Mouse (Mus musculus): ENCODE results near the gene Nup205.

Gene Nup205

DNA sequence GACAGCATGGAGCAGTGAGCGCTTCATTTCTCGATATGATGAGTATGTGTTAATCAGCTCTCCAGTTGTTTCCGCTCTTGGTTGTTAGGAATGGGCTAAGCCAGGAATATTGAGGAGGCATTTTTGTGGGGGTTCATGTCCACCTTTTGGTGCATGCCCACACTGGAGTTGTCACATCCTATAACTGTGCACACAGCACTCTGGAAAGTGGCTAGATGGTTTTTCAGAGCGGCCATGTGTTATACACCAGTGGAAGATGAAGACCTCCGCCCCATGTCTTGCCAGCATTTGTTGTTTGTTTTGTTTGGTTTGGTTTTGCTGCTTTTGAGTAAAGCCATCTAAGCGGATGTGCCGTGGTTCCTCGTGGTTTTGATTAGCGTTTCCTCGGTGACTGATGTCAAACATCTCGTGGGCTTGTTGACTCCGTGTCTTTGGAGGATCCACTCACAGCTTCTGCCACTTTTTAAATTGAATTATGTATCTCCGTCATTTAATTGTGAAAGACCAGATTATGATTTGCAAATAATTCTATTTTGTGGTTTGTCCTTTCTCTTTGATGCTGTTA lies 80.5 kb downstream of the Nup205 start:
- Histone ChIP-seq H3K27me3 (ENCODE audit: control insufficient read depth, insufficient read depth, low read length, poor library complexity, severe bottlenecking) (no peaks in the 10 kb centered on the region), H3K36me3 (ENCODE audit: control insufficient read depth, insufficient read depth, low read length, poor library complexity, severe bottlenecking) (peaks cover 10% of the 10 kb centered on the region)
- no peak for DNase-seq (ENCODE audit: low read depth, low spot score)

- DNase-seq (ENCODE audit: low read depth, low spot score): no peak
Measured at GRCm38 (mm10) chr6:35258922-35259321, 81.7 kb downstream of the Nup205 start.

DNA sequence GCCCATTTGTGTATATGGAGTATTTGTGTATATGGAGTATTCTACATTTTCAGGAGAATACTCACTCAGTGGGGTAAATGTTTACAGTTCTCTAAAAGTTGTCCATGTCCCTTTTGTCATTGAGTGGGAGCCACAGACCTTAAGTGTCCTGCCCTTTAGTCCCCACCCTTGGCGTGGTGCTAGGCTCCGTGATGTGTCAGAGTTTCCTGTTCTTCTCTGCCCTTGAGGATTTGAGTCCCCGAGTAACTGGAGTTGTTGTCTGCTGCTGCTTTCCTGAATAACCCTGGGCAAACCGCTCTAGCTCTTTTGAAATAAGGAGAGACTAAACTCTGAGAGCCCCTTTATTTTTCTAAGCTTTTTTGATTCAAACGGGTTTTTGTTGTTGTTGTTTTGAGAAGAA lies 82.3 kb downstream of the Nup205 start:
- no peak for DNase-seq (ENCODE audit: low read depth, low spot score)
- Histone ChIP-seq H3K36me3 (ENCODE audit: control insufficient read depth, insufficient read depth, low read length, poor library complexity, severe bottlenecking) (peaks cover 14% of the 10 kb centered on the region), H3K27me3 (ENCODE audit: control insufficient read depth, insufficient read depth, low read length, poor library complexity, severe bottlenecking) (no peaks in the 10 kb centered on the region)

More at GRCm38 (mm10) chr6:35258922-35259321, 81.7 kb downstream of the Nup205 start:
- Histone ChIP-seq H3K27me3 (ENCODE audit: control insufficient read depth, insufficient read depth, low read length, poor library complexity, severe bottlenecking) (no peaks in the 10 kb centered on the region), H3K36me3 (ENCODE audit: control insufficient read depth, insufficient read depth, low read length, poor library complexity, severe bottlenecking) (peaks cover 14% of the 10 kb centered on the region)

GRCm38 (mm10) chr6:35260531-35260930 lies 83.3 kb downstream of the Nup205 start:
- peaks cover 14% of the 10 kb centered on the region for H3K36me3 ChIP-seq (ENCODE audit: control insufficient read depth, insufficient read depth, low read length, poor library complexity, severe bottlenecking)
- no peaks in the 10 kb centered on the region for H3K27me3 ChIP-seq (ENCODE audit: control insufficient read depth, insufficient read depth, low read length, poor library complexity, severe bottlenecking)
- DNase-seq (ENCODE audit: low read depth, low spot score): no peak

GRCm38 (mm10) chr6:35265580-35266278 lies 88.5 kb downstream of the Nup205 start:
- Histone ChIP-seq H3K27me3 (ENCODE audit: control insufficient read depth, insufficient read depth, low read length, poor library complexity, severe bottlenecking) (no peaks in the 10 kb centered on the region), H3K36me3 (ENCODE audit: control insufficient read depth, insufficient read depth, low read length, poor library complexity, severe bottlenecking) (peaks cover 12% of the 10 kb centered on the region)
- no peak for DNase-seq (ENCODE audit: low read depth, low spot score)

- Histone ChIP-seq H3K36me3 (ENCODE audit: control insufficient read depth, insufficient read depth, low read length, poor library complexity, severe bottlenecking) (no peaks in the 10 kb centered on the region), H3K27me3 (ENCODE audit: control insufficient read depth, insufficient read depth, low read length, poor library complexity, severe bottlenecking) (no peaks in the 10 kb centered on the region)
- no peak for DNase-seq (ENCODE audit: low read depth, low spot score)
Measured at GRCm38 (mm10) chr6:35268711-35269110, 91.5 kb downstream of the Nup205 start.

DNA sequence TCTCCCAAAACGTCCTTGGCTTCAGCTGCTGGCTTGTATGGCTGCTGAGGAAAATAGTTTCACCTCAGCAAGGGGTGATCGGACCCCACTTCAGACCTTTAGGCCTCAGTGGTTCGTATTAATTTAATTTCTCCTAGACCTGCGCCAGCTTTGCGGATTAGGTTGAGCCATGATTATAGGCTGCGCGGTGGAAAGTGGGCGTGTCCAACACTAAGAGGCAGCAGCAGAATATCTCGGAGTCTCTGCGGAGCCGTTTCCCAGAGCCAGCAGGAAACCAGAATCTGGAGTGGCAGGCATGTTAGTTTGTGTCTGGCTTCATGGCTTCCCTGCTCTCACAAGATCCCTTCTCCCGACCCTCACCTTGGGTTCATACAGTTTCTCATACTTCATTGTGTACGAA lies 92.4 kb downstream of the Nup205 start:
- Histone ChIP-seq H3K27me3 (ENCODE audit: control insufficient read depth, insufficient read depth, low read length, poor library complexity, severe bottlenecking) (no peaks in the 10 kb centered on the region), H3K36me3 (ENCODE audit: control insufficient read depth, insufficient read depth, low read length, poor library complexity, severe bottlenecking) (no peaks in the 10 kb centered on the region)
- DNase-seq (ENCODE audit: low read depth, low spot score): no peak

DNA sequence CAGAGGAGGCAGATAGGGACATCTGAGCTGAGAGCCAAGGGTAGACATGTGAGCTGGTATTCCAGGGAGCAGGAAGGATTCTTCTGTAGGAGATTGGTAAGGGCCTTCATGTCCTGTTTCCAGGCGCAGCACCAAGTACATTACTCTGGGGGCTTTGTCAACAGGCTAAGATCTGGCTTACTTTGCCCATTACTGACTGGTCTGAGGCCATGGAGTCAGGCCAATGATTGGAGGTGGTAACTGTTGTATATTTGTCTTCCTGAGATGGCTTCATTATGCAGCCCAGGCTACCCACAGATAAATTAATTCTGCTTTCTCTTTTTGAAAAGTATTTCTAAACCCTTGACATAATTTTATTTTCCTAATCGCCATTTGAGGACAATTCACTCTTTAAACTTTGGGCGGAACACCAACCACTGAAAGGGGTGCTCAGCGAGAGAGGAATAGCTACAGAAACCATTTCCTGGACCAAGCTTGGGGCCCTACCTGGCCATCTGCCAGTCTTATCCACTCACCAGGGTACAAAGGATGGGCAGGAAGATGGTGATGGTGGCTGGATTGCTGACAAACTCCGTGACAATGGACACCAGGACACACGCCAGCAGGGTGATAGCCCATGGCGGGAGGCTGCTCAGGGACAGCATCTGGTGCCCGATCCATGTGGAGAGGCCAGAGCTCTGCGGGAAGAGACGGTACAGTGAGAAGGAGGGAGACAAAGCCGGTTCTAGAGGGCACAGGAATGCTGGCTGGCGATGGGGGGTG lies 94.1 kb downstream of the Nup205 start:
- H3K27me3 ChIP-seq (ENCODE audit: control insufficient read depth, insufficient read depth, low read length, poor library complexity, severe bottlenecking): no peaks in the 10 kb centered on the region
- no peak for DNase-seq (ENCODE audit: low read depth, low spot score)

DNA sequence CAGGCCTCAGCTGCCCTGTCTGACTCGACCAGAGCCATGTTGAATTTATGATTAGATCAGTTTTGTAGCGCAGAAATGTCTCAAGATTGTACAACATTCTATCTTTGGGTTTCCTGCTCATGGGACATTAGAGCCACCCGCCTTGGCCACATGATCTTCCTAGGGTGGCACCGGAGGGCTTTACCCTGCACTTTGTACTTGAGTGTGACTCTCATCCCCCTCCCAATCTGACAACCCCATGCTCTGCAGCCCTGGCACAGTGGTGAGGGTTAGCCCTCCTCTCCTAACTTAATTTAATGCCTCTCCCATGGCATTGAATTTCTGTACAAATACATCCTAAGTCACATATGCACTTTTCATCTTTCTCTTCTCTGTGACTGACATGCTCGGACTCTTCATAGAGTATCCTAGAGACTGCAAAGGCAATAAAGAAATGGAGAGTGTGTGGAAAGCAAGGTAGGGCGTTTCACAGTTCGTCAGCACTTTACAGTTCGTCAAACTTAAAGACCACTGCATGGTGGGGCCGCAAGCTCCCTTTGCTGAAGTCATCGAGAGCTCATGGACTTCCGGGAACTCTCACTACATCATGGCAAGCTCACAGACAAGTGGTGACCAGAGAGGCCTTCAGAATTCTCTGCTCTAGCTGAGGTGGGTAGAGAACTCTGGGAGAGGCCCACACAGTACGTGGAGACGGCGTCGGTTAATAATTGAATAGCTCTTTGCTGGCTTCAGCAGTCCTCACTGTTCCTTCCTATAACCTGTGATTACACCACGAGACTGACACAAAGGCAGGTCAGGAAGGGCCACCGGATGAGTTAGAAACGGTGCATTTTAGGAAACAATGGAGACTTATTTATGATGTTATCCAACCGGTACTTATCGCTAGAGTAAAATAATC lies 94.9 kb downstream of the Nup205 start:
- no peaks in the 10 kb centered on the region for H3K36me3 ChIP-seq (ENCODE audit: control insufficient read depth, insufficient read depth, low read length, poor library complexity, severe bottlenecking)
- no peak for DNase-seq (ENCODE audit: low read depth, low spot score)
- H3K27me3 ChIP-seq (ENCODE audit: control insufficient read depth, insufficient read depth, low read length, poor library complexity, severe bottlenecking): no peaks in the 10 kb centered on the region

More for the DNA sequence above, 94.1 kb downstream of the Nup205 start:
- no peaks in the 10 kb centered on the region for H3K36me3 ChIP-seq (ENCODE audit: control insufficient read depth, insufficient read depth, low read length, poor library complexity, severe bottlenecking)

DNA sequence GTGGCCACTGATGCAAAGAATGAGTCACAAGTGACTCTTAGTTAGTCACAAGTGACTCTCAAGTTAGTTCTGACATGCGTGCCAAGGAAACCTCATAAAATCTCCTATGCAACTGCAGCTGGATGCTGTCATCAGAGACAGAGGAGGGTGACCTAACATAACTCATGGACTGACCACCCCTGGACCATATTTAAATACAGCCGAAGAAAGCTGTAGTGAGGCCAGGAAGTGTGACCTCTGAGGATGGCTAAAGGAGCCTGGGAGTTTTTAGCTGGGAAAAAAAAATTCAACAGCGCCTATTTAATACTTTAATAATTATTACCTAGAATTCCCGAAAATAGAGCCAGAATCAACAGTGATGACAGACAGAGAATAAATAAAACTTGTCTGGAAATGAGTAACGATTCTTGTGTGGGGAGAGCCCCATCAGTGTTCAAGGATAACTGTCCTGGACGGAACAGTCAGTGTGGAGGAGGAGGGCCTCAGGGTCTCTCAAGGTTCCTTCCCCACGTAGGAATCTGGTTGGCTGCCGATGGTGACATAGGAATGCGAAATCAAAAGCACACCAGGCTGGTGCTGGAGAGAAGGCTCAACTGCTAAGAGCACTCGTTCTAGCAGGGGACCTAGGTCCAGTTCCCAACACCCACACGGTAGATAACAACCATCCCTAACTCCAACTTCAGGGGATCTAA lies 96.3 kb downstream of the Nup205 start:
- H3K27me3 ChIP-seq (ENCODE audit: control insufficient read depth, insufficient read depth, low read length, poor library complexity, severe bottlenecking): no peaks in the 10 kb centered on the region
- DNase-seq (ENCODE audit: low read depth, low spot score): no peak

DNA sequence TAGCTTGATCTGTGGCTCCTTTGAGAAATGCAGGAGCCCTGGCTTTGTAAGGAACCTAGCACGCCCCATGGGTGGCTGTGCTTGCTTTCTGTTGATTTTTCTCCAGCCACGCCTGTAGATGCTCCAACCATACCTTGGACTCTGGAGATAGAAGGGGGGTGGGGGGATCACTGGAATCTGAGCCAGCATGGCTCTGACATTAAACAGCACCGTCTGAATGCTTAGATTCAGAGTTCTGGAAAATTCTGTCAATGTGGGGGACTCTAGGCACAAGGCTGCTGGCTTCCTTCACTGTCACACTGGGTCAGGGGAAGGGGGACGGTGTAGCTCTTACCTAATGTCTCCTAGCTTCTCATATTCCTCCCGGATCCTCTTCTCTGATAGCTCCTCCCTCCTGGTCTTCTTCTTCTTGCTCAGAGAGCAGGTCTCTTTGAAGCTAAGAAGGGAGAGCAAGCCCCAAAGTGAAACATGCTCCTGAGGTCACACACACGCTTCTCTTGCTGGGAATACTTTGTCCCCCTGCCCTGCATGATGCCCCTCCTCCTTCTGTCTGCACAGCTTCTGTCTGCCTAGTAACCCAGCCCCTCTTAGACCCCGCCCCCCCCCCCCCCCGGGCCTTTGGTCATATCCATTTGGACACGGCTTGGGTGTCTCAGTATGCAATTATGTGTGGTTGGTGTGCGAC lies 100.8 kb downstream of the Nup205 start:
- DNase-seq (ENCODE audit: low read depth, low spot score): no peak
- no peaks in the 10 kb centered on the region for H3K36me3 ChIP-seq (ENCODE audit: control insufficient read depth, insufficient read depth, low read length, poor library complexity, severe bottlenecking)
- no peaks in the 10 kb centered on the region for H3K27me3 ChIP-seq (ENCODE audit: control insufficient read depth, insufficient read depth, low read length, poor library complexity, severe bottlenecking)

More for the DNA sequence above, 96.3 kb downstream of the Nup205 start:
- H3K36me3 ChIP-seq (ENCODE audit: control insufficient read depth, insufficient read depth, low read length, poor library complexity, severe bottlenecking): no peaks in the 10 kb centered on the region

DNA sequence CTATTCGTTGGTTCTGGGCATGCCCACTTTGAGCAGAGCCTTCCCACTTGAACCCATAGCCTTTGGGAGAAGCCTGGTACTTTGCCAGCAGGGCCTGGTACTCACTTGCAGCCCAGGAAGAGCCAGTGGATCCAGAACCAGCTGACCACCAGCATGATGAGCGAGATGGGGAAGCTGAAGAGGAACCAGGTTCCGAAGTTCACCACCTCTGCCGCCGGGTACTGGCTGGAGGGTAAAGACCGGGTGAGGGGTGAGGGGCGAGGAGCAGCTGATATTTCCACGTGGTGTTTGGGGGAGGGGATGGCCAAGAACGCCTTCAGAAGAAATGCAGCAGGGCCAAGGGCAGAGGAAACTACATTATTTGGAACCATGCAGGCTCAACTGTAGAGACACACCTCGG lies 102.1 kb downstream of the Nup205 start:
- no peaks in the 10 kb centered on the region for H3K36me3 ChIP-seq (ENCODE audit: control insufficient read depth, insufficient read depth, low read length, poor library complexity, severe bottlenecking)
- H3K27me3 ChIP-seq (ENCODE audit: control insufficient read depth, insufficient read depth, low read length, poor library complexity, severe bottlenecking): no peaks in the 10 kb centered on the region
- no peak for DNase-seq (ENCODE audit: low read depth, low spot score)

DNA sequence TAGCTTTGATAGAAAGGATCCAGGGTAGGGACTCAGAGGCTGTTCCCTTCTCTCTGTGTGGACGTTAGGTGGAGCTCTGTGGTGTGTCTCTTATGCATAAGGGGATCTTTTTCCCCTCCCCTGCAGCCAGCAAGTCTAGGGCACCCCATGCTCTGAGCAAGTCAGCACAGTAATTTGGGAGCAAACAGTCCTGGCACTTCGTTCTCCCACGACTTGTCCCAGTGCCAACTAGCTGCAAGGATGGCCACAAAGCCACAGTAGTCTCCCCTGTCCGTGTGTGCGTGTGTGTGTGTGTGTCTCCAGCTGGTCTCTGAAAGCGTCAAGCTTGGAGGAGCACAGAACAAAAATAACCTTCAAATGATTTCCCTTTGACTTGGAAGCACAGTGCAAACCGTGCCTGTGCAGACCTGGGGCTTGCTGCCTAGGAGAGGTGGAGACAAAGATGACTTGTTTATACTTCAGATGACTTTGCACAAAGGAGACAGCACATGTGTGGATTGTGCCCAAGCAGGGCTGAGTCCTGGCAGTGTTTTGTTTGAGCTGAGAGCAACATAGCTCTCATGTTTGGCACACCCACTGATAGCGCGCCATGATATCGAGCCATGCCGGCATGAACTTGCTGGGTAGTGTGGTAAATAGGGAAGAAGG lies 111.0 kb downstream of the Nup205 start:
- DNase-seq (ENCODE audit: low read depth, low spot score): no peak
- no peaks in the 10 kb centered on the region for H3K36me3 ChIP-seq (ENCODE audit: control insufficient read depth, insufficient read depth, low read length, poor library complexity, severe bottlenecking)
- H3K27me3 ChIP-seq (ENCODE audit: control insufficient read depth, insufficient read depth, low read length, poor library complexity, severe bottlenecking): no peaks in the 10 kb centered on the region

All from splenic B cell, adult 2 months (primary cell).